Mouse (Mus musculus) neural tube, embryonic 15.5 days (tissue): Measurements from ENCODE around the gene Ankef1. TPM values are rescaled to one million over a fixed set of nuclear protein-coding genes. Genes with fewer than 3 reads are reported as not detected.

ENCODE experiments used
- ATAC-seq: fragments of 200-750 bp; cut with Nextera tagmentation; 2 replicates; pipeline ENCODE4 v1.8.0; 2017; ENCODE audit warnings: mild to moderate bottlenecking, moderate TSS enrichment, moderate library complexity; ENCODE audit not compliant: low FRiP score
- H3K27ac ChIP-seq: fragments of 300-500 bp; sonication (generic); replicated peaks from 2 replicates; pipeline ENCODE4 v1.5.1; 2015; ENCODE audit warnings: mild to moderate bottlenecking, inconsistent platforms
- H3K27me3 ChIP-seq: fragments of 300-500 bp; sonication (generic); replicated peaks from 2 replicates; pipeline ENCODE4 v1.6.1; 2015; ENCODE audit warnings: inconsistent platforms
- H3K36me3 ChIP-seq: fragments of 300-500 bp; sonication (generic); 2 replicates; pipeline ENCODE4 v1.6.1; 2015; ENCODE audit warnings: inconsistent platforms
- H3K4me1 ChIP-seq: fragments of 300-500 bp; sonication (generic); 2 replicates; pipeline ENCODE4 v1.6.1; 2015; ENCODE audit warnings: inconsistent platforms
- H3K4me2 ChIP-seq: fragments of 300-500 bp; sonication (generic); 2 replicates; pipeline ENCODE4 v1.6.1; 2015; ENCODE audit warnings: inconsistent platforms, mild to moderate bottlenecking, moderate library complexity
- H3K4me3 ChIP-seq: fragments of 300-500 bp; sonication (generic); replicated peaks from 2 replicates; pipeline ENCODE4 v1.5.1; 2015; ENCODE audit warnings: mild to moderate bottlenecking, inconsistent platforms
- H3K9ac ChIP-seq: fragments of 300-500 bp; sonication (generic); replicated peaks from 2 replicates; pipeline ENCODE4 v1.6.1; 2015; ENCODE audit warnings: mild to moderate bottlenecking, inconsistent platforms
- H3K9me3 ChIP-seq: fragments of 300-500 bp; sonication (generic); replicated peaks from 2 replicates; pipeline ENCODE4 v1.6.1; 2016; ENCODE audit warnings: inconsistent platforms
- WGBS: fragments of 180-500 bp; shearing (Covaris S2); methylation state at CpG from one replicate; pipeline ENCODE4 v1.1.7; 2015; ENCODE audit warnings: mixed read lengths; 5-methylcytosine and 5-hydroxymethylcytosine counted together
- polyA plus RNA-seq: library from polyadenylated mRNA; unstranded; fragments of >200 nt; fragmentation: Nextera tagmentation; extraction: Ambion mirVana; gene quantifications from 2 replicates; pipeline ENCODE4 v1.2.1, GENCODE M21; 2015

The Ankef1 gene
- polyA plus RNA-seq = 0.78 and 0.90 TPM in 2 replicates

DNA sequence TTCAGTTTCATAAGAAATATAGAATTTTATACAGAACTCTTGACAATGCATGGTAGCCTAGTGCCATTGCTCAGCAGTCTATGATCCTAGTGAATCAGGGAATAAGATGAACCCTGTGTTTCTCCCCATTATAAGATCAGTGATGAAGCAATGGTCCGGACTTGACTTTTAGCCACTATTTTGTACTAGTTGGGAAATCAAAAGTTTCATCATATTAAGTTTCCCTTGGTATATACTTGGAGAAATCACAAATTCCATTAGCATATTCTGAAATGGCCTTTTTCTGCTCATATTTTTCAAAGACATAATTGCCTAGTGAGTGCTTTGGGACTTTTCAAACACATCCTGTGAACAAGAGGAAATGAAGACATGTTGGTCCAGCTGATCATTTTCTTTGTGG is at the start of gene Ankef1:
Gene Ankef1 (plus strand): TSS at position 260 of the 400 bp plus-strand sequence.
- H3K27ac ChIP-seq = no peak within 1 kb of the TSS
- WGBS = 100% methylated on average over 1 of the region's 1 CpGs
- H3K4me1 ChIP-seq = no peaks in the 10 kb centered on the region
- no peaks in the 10 kb centered on the region for H3K36me3 ChIP-seq
- no peak within 1 kb of the TSS for H3K9ac ChIP-seq
- no peaks in the 10 kb centered on the region for H3K27me3 ChIP-seq
- H3K4me3 ChIP-seq = no peak within 1 kb of the TSS
- H3K9me3 ChIP-seq = no peaks in the 10 kb centered on the region
- ATAC-seq = no peak
- no peak within 1 kb of the TSS for H3K4me2 ChIP-seq

GRCm38 (mm10) chr2:136456468-136456867 is 45.2 kb upstream of the Ankef1 start:
- Histone ChIP-seq H3K4me1 (no peaks in the 10 kb centered on the region), H3K4me2 (no peak overlapping the region), H3K36me3 (no peaks in the 10 kb centered on the region), H3K9ac (no peak overlapping the region), H3K4me3 (no peak overlapping the region), H3K9me3 (no peaks in the 10 kb centered on the region), H3K27ac (no peak overlapping the region), H3K27me3 (no peaks in the 10 kb centered on the region)
- WGBS = 64% methylated on average over 2 of the region's 2 CpGs
- ATAC-seq = no peak

DNA sequence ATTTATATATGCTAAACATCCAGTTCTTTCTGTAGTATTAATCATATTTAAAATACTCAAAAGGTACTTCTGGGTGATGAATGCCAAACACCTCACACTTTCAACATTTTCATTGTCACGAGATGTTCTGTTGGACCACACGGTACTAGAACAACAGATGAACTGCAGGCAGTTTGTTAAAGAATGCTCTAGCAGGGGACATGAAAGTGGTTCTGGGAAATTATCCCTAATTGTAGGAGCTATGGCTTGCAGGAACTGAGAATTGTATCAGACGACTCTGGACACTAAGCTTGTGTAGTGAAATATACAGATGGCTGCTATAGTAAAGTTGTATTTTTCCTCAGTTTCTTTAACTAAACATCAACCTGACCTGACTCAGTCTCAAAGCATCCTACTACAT is 44.8 kb upstream of the Ankef1 start:
- 80% methylated on average over 3 of the region's 3 CpGs for WGBS
- H3K27ac ChIP-seq = no peak overlapping the region
- H3K4me1 ChIP-seq = no peaks in the 10 kb centered on the region
- H3K4me3 ChIP-seq = no peak overlapping the region
- no peak for ATAC-seq
- no peak overlapping the region for H3K4me2 ChIP-seq
- H3K27me3 ChIP-seq = no peaks in the 10 kb centered on the region
- H3K9me3 ChIP-seq = no peaks in the 10 kb centered on the region
- H3K36me3 ChIP-seq = no peaks in the 10 kb centered on the region
- no peak overlapping the region for H3K9ac ChIP-seq

DNA sequence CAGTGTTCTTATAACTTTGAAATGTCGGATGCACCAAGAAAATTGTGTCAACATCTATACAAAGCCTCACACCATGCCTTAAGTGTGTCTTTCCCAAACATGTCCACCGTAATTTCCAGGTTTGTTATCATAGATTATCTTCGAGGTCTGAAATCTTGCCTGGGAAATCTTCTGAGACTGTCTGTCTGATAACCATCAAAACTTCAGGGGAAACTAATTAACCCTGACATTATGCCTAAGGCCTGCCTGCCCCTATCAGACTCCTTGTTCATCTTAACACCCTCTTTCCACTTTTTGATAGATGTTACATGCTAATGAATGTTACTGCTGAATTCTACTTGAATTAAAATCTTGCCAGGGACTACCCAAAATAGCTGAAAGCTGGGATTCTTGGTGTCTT is 24.1 kb upstream of the Ankef1 start:
- no peak overlapping the region for H3K4me3 ChIP-seq
- no peaks in the 10 kb centered on the region for H3K36me3 ChIP-seq
- no peaks in the 10 kb centered on the region for H3K27me3 ChIP-seq
- H3K9me3 ChIP-seq = no peaks in the 10 kb centered on the region
- no peak for ATAC-seq
- 85% methylated on average over 3 of the region's 3 CpGs for WGBS
- H3K9ac ChIP-seq = no peak overlapping the region
- H3K4me2 ChIP-seq = no peak overlapping the region
- no peaks in the 10 kb centered on the region for H3K4me1 ChIP-seq
- H3K27ac ChIP-seq = no peak overlapping the region

DNA sequence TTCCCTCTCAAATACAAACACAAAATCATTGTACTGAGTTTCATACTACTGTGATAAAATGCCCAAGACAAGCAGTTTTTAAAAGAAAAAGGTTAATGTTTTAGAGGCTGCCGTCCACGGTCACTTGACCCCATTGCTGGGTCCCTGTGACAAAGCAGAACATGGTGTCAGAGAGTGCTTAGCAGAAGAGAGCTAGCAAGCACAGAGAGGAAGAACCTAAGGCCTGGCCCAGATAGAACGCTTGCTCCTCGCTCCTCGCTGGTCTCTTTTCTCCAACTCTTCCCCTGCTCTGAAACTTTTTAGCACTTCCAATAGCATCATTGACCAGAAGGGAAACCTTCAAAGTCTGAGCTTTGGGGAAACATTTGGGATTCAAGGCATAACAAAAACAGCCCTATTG is 19.4 kb upstream of the Ankef1 start:
- no peaks in the 10 kb centered on the region for H3K27me3 ChIP-seq
- no peaks in the 10 kb centered on the region for H3K9me3 ChIP-seq
- peaks cover 4% of the 10 kb centered on the region for H3K4me1 ChIP-seq
- no peaks in the 10 kb centered on the region for H3K36me3 ChIP-seq
- H3K4me2 ChIP-seq = no peak overlapping the region
- no peak overlapping the region for H3K4me3 ChIP-seq
- no peak for ATAC-seq
- no peak overlapping the region for H3K9ac ChIP-seq
- WGBS = 83% methylated on average over 5 of the region's 5 CpGs
- no peak overlapping the region for H3K27ac ChIP-seq

DNA sequence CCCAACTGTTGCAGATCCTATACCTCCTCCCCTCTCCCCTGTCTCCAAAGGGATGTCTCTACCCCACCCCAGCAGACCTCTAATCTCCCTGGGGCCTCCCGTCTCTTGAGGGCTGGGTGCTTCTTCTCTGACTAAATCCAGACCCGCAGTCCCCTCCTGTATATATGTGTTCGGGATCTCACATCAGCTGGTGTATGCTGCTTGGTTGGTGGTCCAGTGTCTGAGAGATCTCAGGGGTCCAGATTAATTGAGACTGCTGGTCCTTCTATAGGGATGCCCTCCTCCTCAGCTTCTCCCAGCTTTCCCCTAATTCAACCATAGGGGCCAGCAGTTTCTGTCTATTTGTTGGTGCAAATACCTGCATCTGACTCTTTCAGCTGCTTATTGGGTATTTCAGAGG is 18.7 kb upstream of the Ankef1 start:
- Histone ChIP-seq H3K36me3 (no peaks in the 10 kb centered on the region), H3K9ac (no peak overlapping the region), H3K4me3 (no peak overlapping the region), H3K4me2 (no peak overlapping the region), H3K9me3 (no peaks in the 10 kb centered on the region), H3K27me3 (no peaks in the 10 kb centered on the region), H3K27ac (no peak overlapping the region), H3K4me1 (peaks cover 4% of the 10 kb centered on the region)
- WGBS = 81% methylated on average over 3 of the region's 3 CpGs
- no peak for ATAC-seq

- Histone ChIP-seq H3K27me3 (no peaks in the 10 kb centered on the region), H3K4me2 (no peak overlapping the region), H3K36me3 (no peaks in the 10 kb centered on the region), H3K4me1 (peaks cover 4% of the 10 kb centered on the region), H3K9me3 (no peaks in the 10 kb centered on the region), H3K27ac (no peak overlapping the region), H3K4me3 (no peak overlapping the region), H3K9ac (no peak overlapping the region)
- 82% methylated on average over 3 of the region's 3 CpGs for WGBS
- ATAC-seq = no peak
Observed at GRCm38 (mm10) chr2:136484955-136485354, 16.8 kb upstream of the Ankef1 start.

DNA sequence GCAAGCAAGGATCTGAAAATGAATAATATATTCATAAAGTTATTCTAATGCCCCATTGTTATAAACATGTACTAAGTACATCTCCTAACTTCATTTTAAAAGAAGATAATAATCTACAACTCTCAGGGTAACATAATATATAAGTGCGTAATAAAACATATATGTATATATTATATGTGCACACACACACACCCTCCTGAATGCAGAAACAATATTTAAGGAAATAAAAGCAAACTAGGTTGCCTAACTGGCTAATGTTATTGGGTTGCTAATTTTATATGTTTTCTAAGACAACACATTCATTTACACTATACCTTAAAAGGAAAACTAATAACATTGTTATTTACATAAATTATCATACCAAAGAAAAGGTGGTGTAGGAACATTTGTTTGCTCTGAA is 16.3 kb upstream of the Ankef1 start:
- Histone ChIP-seq H3K36me3 (no peaks in the 10 kb centered on the region), H3K4me1 (peaks cover 4% of the 10 kb centered on the region), H3K4me2 (peak overlapping the region; percentile 34; the same call in 1 of the 2 replicates), H3K27me3 (no peaks in the 10 kb centered on the region), H3K27ac (no peak overlapping the region), H3K4me3 (no peak overlapping the region), H3K9me3 (no peaks in the 10 kb centered on the region), H3K9ac (no peak overlapping the region)
- 96% methylated on average over 1 of the region's 1 CpGs for WGBS
- ATAC-seq = 0 out of 2 replicates have a peak, but pooled peaks have one; percentile 14

GRCm38 (mm10) chr2:136485815-136486619 is 15.7 kb upstream of the Ankef1 start:
- 16% methylated on average over 6 of the region's 6 CpGs for WGBS
- peak overlapping the region; percentile 60; the same call in 1 of the 2 replicates for H3K27ac ChIP-seq
- H3K27me3 ChIP-seq = no peaks in the 10 kb centered on the region

DNA sequence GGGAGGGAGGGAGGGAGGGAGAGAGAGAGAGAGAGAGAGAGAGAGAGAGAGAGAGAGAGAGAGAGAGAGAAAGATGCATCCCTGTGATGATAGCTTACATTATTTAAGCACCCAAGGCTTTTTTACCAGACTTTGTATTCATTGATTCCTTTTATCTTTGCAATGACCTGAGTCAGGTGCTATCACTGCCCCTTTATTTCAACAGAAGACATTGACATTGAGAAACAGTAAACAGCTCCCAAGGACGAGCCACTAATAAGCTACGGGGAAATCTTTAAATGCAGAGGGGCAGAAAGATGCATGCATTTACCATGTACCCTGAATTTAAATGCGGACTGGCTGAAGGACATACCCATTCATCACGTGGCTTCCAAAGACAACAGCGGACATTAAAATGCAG is 14.7 kb upstream of the Ankef1 start:
- no peak overlapping the region for H3K4me2 ChIP-seq
- H3K27ac ChIP-seq = no peak overlapping the region
- H3K4me3 ChIP-seq = no peak overlapping the region
- 65% methylated on average over 5 of the region's 5 CpGs for WGBS
- H3K9ac ChIP-seq = no peak overlapping the region
- no peaks in the 10 kb centered on the region for H3K27me3 ChIP-seq
- H3K36me3 ChIP-seq = no peaks in the 10 kb centered on the region
- no peaks in the 10 kb centered on the region for H3K9me3 ChIP-seq
- ATAC-seq = no peak
- peaks cover 4% of the 10 kb centered on the region for H3K4me1 ChIP-seq

More at GRCm38 (mm10) chr2:136485815-136486619, 15.7 kb upstream of the Ankef1 start:
- Histone ChIP-seq H3K4me1 (peaks cover 4% of the 10 kb centered on the region), H3K36me3 (no peaks in the 10 kb centered on the region), H3K9ac (no peak overlapping the region), H3K4me3 (no peak overlapping the region), H3K9me3 (no peaks in the 10 kb centered on the region), H3K4me2 (peak overlapping the region; percentile 34; the same call in 1 of the 2 replicates)
- peak; percentile 82 for ATAC-seq

- Histone ChIP-seq H3K9me3 (no peaks in the 10 kb centered on the region), H3K36me3 (no peaks in the 10 kb centered on the region), H3K27me3 (peaks cover 7% of the 10 kb centered on the region; the same call in 1 of the 2 replicates), H3K27ac (no peak overlapping the region), H3K9ac (no peak overlapping the region), H3K4me1 (peaks cover 6% of the 10 kb centered on the region), H3K4me3 (no peak overlapping the region), H3K4me2 (no peak overlapping the region)
- no peak for ATAC-seq
- WGBS = 6% methylated on average over 5 of the region's 5 CpGs
Observed at GRCm38 (mm10) chr2:136511073-136511472, 9.4 kb downstream of the Ankef1 start.

DNA sequence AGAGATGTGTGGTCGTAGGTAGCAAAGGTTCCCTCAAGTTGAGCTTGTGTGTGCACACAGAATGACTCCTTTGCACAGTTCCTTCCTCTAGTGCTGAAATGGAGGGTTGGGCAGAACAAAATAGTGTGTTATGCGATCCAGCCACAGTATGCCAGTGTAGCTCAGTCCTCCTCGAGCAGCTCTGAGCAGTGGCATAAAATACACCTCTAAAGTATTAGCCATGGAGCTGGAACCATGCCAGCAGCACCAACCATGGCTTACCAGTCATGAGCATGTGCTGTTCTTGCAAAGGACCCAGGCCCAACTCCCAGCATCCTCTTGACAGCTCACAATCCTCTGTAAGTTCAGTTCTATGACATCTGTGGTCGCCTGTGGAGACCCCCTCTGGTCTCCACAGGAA is 10.0 kb downstream of the Ankef1 start:
- Histone ChIP-seq H3K27ac (no peak overlapping the region), H3K9ac (no peak overlapping the region), H3K4me1 (peaks cover 6% of the 10 kb centered on the region), H3K9me3 (no peaks in the 10 kb centered on the region), H3K4me3 (no peak overlapping the region), H3K4me2 (no peak overlapping the region), H3K36me3 (no peaks in the 10 kb centered on the region), H3K27me3 (peaks cover 7% of the 10 kb centered on the region; the same call in 1 of the 2 replicates)
- WGBS = 50% methylated on average over 4 of the region's 4 CpGs
- no peak for ATAC-seq
